Mouse (Mus musculus) heart, adult 2 months (tissue): ENCODE measurements around the gene Siah2. TPM values are rescaled to one million over a fixed set of nuclear protein-coding genes. Genes with fewer than 3 reads are reported as not detected.

Experiments
- DNase-seq, 2 experiments: peaks; one replicate each; pipeline ENCODE4 v3.0.0; 2021
- H3K27ac ChIP-seq: fragments of 200-600 bp; 2 replicates; pipeline ENCODE4 v1.8.1; 2022
- H3K27me3 ChIP-seq: fragments of 200-500 bp; 2 replicates; pipeline ENCODE4 v1.6.1; 2012; ENCODE audit warnings: mild to moderate bottlenecking, low read length, inconsistent platforms, mixed read lengths; ENCODE audit not compliant: control insufficient read depth, insufficient read depth
- H3K36me3 ChIP-seq: fragments of 200-500 bp; 2 replicates; pipeline ENCODE4 v1.6.1; 2012; ENCODE audit warnings: low read length, inconsistent platforms; ENCODE audit not compliant: control insufficient read depth, insufficient read depth
- H3K4me1 ChIP-seq: fragments of 200-500 bp; 2 replicates; pipeline ENCODE4 v1.6.1; 2011; ENCODE audit warnings: low read length; ENCODE audit not compliant: control insufficient read depth, insufficient read depth
- H3K4me3 ChIP-seq: fragments of 200-600 bp; 2 replicates; pipeline ENCODE4 v1.8.1; 2022
- H3K79me2 ChIP-seq: fragments of 200-500 bp; replicated peaks from 2 replicates; pipeline ENCODE4 v1.6.1; 2012; ENCODE audit warnings: mild to moderate bottlenecking, inconsistent platforms, low read length, moderate library complexity, mixed read lengths; ENCODE audit not compliant: control insufficient read depth, insufficient read depth
- H3K9ac ChIP-seq: fragments of 200-500 bp; 2 replicates; pipeline ENCODE4 v1.6.1; 2012; ENCODE audit warnings: low read depth, mild to moderate bottlenecking, control low read depth, inconsistent platforms, low read length, mixed read lengths
- CTCF ChIP-seq: fragments of 200-600 bp; IDR thresholded peaks from 2 replicates; pipeline ENCODE4 v1.8.1; 2022; ENCODE audit warnings: antibody characterized with exemption, mild to moderate bottlenecking, moderate library complexity
- EP300 ChIP-seq: fragments of 200-500 bp; IDR thresholded peaks from 2 replicates; pipeline ENCODE4 v1.6.1; 2011; ENCODE audit warnings: low read depth, low read length, control low read depth; ENCODE audit not compliant: insufficient read depth
- POLR2A ChIP-seq: fragments of 200-500 bp; IDR thresholded peaks from 2 replicates; pipeline ENCODE4 v1.6.1; 2011; ENCODE audit warnings: mild to moderate bottlenecking, low read depth, low read length, control low read depth; ENCODE audit not compliant: insufficient read depth
- WGBS: fragments of 180-500 bp; shearing (Covaris S2); methylation state at CpG from one replicate; pipeline ENCODE4 v1.1.7; 2018; 5-methylcytosine and 5-hydroxymethylcytosine counted together
- intact Hi-C: fragments of 180-260 bp; cut with DNase I; formaldehyde crosslinking; loops from one replicate; pipeline ENCODE4 v1.15.1; 2025
- polyA plus RNA-seq: library from polyadenylated mRNA; depleted of rRNA; stranded (reverse); fragments of >200 nt; gene quantifications from 2 replicates; pipeline ENCODE4 v1.2.3, GENCODE M21; 2012
- total RNA-seq, 2 experiments: library from RNA; stranded (reverse); gene quantifications; 2 replicates each; pipeline ENCODE4 v1.2.3; 2021

The Siah2 gene
- total and polyA plus RNA-seq, 3 experiments = 8.8 to 10.9 (median 9.0) TPM

DNA sequence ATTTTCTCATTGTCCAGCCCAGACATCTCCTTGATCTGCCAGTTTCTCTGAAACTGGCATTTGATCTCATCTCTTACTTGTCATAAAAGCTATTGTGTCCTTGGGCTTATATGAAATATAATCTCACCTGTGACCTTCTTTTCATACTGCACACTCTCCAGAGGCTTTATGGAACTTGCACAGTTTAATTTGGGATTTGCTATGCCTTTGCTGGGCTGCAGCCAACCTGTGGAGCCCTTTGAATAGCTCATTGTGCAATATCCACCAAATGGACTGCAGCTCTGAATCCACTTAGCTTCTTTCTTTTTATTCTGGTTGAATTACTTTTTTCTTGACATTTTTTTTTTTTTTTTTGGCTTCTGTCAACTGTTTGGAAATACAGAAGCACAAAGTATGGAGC, 37.3 kb upstream of the Siah2 start:
- no peak for TF ChIP-seq POLR2A
- TF ChIP-seq CTCF = no peak
- Histone ChIP-seq H3K4me1 (no peaks in the 10 kb centered on the region), H3K4me3 (no peak overlapping the region), H3K9ac (no peak overlapping the region), H3K79me2 (no peaks in the 10 kb centered on the region), H3K27me3 (no peaks in the 10 kb centered on the region), H3K27ac (no peak overlapping the region), H3K36me3 (no peaks in the 10 kb centered on the region)
- intact Hi-C loops = loop anchor here (5.0 kb wide), 1 partner anchor 53 kb away; no protein-coding TSS in a partner anchor
- DNase-seq = peak in 1 of 2 experiments; percentile 24

DNA sequence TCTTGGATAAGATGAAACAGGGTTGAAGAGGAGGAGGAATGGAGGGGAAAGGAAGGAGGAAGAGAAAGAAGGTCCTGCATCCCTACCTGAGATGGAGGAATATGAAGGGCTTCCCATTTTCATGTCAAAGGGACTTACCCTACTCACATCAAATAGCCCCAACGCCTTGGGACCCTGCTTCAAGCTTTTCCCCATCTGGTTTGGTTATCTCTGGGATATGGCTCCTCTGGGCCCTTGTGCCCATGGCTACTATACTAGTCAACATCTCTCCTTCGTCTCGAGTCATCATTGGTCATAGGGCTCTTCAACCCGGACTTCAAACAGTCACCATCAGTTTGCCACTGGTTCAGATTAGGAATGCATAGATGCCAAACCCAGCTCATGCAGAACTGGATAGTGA, 35.4 kb upstream of the Siah2 start:
- H3K9ac ChIP-seq = no peak overlapping the region
- H3K27ac ChIP-seq = no peak overlapping the region
- no peaks in the 10 kb centered on the region for H3K4me1 ChIP-seq
- TF ChIP-seq CTCF = no peak
- TF ChIP-seq POLR2A = no peak
- TF ChIP-seq EP300 = no peak
- intact Hi-C loops = loop anchor here (5.0 kb wide), 1 partner anchor 55 kb away; no protein-coding TSS in a partner anchor
- H3K27me3 ChIP-seq = no peaks in the 10 kb centered on the region
- DNase-seq = no peak
- H3K36me3 ChIP-seq = no peaks in the 10 kb centered on the region
- no peak overlapping the region for H3K4me3 ChIP-seq
- H3K79me2 ChIP-seq = no peaks in the 10 kb centered on the region
- WGBS = 73% methylated on average over 4 of the region's 4 CpGs

DNA sequence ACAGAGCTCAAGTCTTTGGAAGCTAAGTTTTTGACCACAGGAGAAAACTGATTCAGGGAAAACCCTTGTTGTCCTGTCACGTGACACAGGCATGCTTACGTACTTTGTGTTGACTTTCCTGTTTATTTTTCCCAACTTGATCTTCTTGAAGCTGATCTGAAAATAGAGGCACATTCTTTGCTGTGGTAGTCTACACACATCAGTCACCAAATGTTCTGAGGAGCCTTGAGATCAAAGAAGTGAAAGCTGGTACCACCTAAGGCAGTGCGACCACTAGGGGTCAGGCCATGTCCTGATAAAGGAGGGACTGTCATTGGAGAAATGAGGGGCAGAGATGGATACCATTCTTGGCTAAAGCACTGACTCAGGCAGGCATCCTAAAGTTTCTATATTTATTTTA, 34.8 kb upstream of the Siah2 start:
- H3K79me2 ChIP-seq = no peaks in the 10 kb centered on the region
- no peaks in the 10 kb centered on the region for H3K36me3 ChIP-seq
- H3K27me3 ChIP-seq = no peaks in the 10 kb centered on the region
- intact Hi-C loops = loop anchor here (5.0 kb wide), 1 partner anchor 55 kb away; no protein-coding TSS in a partner anchor
- no peak for DNase-seq
- no peak overlapping the region for H3K9ac ChIP-seq
- H3K27ac ChIP-seq = no peak overlapping the region
- no peak overlapping the region for H3K4me3 ChIP-seq
- peak; percentile 61 for TF ChIP-seq CTCF
- TF ChIP-seq POLR2A = no peak
- 40% methylated on average over 3 of the region's 3 CpGs for WGBS
- H3K4me1 ChIP-seq = no peaks in the 10 kb centered on the region

DNA sequence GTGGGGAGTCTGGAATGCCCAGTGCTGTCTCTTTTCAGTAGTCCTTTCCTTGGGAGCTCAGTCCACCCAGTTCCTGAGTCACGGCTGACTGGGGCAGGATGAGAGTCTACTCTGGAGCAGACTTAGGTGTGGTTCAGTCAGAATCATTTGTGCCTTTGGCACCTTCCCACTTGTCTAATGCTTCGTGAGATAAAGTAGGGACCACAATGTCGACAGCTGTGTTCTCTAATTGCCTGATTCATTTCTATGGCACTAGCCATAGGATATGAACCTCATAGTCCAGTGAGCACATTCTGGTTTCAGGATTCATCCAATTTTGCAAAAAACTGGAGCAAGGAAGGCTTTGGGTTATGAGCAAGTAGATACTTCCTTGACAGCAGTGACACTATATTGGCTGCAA, 34.2 kb upstream of the Siah2 start:
- intact Hi-C loops = loop anchor here (5.0 kb wide), 1 partner anchor 56 kb away; no protein-coding TSS in a partner anchor
- Histone ChIP-seq H3K36me3 (no peaks in the 10 kb centered on the region), H3K9ac (no peak overlapping the region), H3K27ac (no peak overlapping the region), H3K79me2 (no peaks in the 10 kb centered on the region), H3K4me3 (no peak overlapping the region), H3K4me1 (no peaks in the 10 kb centered on the region), H3K27me3 (no peaks in the 10 kb centered on the region)
- 61% methylated on average over 3 of the region's 3 CpGs for WGBS
- no peak for DNase-seq
- TF ChIP-seq CTCF (no peak), EP300 (no peak), POLR2A (no peak)

DNA sequence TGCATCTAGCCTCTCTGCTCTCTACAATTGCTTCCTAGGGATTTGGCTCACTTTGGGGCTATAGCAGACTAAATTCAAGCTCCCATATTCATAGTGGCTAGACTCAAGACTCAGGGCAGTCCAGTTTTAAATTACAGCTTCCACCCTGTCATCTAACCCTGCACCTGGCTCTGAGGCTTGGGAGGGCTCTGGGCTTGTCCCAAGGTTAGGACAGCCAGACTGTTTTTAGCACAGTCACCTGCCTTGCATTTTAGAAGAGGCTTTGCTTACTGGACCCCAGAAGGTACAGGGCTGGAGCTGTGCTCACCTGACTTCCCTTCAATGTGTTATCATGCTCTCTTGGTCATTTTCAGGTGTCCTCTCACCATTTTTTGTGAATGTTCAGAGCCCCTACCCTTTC, 32.6 kb upstream of the Siah2 start:
- no peak overlapping the region for H3K9ac ChIP-seq
- H3K27me3 ChIP-seq = no peaks in the 10 kb centered on the region
- H3K79me2 ChIP-seq = no peaks in the 10 kb centered on the region
- intact Hi-C loops = loop anchor here (5.0 kb wide), 1 partner anchor 57 kb away; no protein-coding TSS in a partner anchor
- TF ChIP-seq POLR2A = no peak
- no peak for TF ChIP-seq CTCF
- no peak for TF ChIP-seq EP300
- no peak overlapping the region for H3K27ac ChIP-seq
- H3K36me3 ChIP-seq = no peaks in the 10 kb centered on the region
- DNase-seq = no peak
- H3K4me1 ChIP-seq = no peaks in the 10 kb centered on the region
- no peak overlapping the region for H3K4me3 ChIP-seq

DNA sequence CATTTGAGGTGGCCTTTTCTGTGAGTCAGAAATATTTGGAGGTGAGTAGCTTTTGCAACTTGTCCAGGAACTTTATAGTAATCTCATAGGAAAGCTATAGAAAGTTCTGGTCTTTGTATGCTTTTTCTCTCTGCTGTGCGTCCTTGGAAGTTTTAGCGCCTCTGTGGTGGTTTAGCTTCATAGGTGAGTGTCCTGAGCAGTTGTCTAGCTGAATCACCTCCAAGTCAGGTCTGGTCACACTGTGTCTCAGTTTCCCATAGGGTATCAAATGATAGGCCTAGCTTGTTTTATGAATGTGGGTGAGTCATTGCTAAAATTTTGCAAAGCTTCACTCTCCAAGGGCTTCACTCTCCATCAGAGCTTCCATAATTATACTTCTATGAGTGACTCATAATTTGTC, 31.5 kb upstream of the Siah2 start:
- Histone ChIP-seq H3K9ac (no peak overlapping the region), H3K27me3 (no peaks in the 10 kb centered on the region), H3K27ac (no peak overlapping the region), H3K4me1 (no peaks in the 10 kb centered on the region), H3K4me3 (no peak overlapping the region), H3K79me2 (no peaks in the 10 kb centered on the region), H3K36me3 (no peaks in the 10 kb centered on the region)
- 95% methylated on average over 2 of the region's 2 CpGs for WGBS
- no peak for DNase-seq
- intact Hi-C loops = no loop called here
- TF ChIP-seq CTCF = no peak
- TF ChIP-seq EP300 = no peak
- no peak for TF ChIP-seq POLR2A
